Mouse (Mus musculus) layer of hippocampus, adult 8-10 months (tissue): ENCODE data around the gene Gcnt7. TPM values are rescaled to one million over a fixed set of nuclear protein-coding genes. Genes with fewer than 3 reads are reported as not detected.
A peak's percentile ranks its signal among the peaks of the same experiment; 100 is the strongest.

Source experiments
- DNase-seq, 2 experiments: peaks; one replicate each; pipeline ENCODE4 v3.0.0; 2022; ENCODE audit warnings: low spot score in 2 of 2
- total RNA-seq, 4 experiments: library from RNA; stranded (reverse); gene quantifications; 2 replicates each; pipeline ENCODE4 v1.2.4; 2022

Gene Gcnt7
- total RNA-seq: not detected

DNA sequence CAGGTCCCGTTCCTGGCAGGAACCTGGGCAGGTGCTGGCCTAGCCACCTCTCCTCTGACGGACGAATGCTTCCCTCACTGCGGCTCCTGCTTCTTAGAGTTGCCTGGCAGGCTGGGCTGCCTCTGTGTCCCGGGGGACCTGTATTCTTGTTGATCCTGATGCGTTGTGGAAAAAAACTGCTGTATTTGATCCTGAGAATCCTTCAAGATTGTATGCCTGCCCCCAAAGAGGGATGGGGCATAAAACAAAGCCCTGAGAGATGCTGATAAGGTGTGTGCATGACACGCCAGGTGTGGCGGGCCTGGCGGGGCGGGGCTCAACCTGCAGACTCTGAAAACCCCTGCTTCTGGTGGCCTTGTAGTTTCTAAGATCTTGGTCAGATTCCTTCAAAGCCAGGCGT lies at the start of gene Gcnt7:
Gene Gcnt7 (minus strand): TSS at position 101 of the 400 bp plus-strand sequence.
- DNase-seq: no peak

DNA sequence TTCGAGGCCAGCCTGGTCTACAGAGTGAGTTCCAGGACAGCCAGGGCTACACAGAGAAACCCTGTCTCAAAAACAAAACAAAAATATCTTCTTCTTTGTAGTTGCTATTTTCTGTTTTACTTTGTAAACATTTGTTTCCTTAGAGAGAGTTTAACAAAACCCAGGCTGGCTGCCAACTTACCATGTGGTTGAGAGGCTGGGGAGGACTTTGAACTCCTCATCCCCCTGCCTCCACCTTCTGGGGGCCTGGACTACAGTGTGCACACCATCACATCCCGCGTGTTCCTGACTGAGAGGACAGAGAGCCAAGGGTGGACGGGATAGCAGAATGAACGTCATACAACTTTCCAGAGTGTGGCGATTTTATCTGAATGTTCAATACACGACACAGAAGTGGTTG lies 47.7 kb upstream of the Gcnt7 start:
- no peak for DNase-seq

DNA sequence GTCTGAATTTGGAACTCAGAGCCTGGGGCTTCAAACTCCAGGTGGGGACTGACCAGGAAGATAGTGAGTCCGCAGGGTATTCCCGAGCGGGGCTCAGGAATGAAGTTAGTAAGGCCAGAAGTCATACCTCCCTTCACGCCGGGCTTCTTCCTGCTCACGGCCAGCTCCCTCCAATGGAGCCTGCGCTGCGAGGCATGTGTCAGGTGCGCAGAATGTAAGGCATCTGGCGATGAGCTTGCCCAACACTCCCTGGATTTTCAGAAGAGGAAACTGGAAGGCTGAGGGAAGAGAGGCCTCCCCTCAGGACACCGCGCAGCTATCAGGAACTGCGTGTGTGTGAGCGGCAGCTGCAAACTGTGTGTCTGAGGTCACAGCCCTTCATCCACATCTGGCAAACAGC lies 43.8 kb upstream of the Gcnt7 start:
- no peak for DNase-seq

DNA sequence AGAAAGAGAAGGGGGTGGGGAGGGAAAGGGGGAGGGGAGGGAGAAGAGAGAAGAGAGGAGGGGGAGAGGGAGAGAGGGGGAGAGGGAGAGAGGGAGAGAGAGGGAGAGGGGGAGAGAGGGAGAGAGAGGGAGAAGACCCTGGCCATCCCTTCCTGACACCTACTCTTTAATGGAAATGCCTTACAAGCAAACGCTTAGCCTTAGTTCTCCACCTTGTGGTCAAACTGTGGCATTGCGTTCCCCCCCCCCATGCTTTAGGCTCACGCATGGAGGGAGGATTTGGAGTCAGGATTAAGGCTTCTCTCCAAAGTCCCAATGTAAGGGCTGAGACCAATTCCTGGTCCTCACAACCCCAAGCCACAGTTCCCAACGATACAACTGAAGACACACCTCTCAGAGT lies 42.9 kb upstream of the Gcnt7 start:
- no peak for DNase-seq

- DNase-seq: no peak
These were observed 42.4 kb upstream of the Gcnt7 start for GRCm38 (mm10) chr2:172500752-172501316.

DNA sequence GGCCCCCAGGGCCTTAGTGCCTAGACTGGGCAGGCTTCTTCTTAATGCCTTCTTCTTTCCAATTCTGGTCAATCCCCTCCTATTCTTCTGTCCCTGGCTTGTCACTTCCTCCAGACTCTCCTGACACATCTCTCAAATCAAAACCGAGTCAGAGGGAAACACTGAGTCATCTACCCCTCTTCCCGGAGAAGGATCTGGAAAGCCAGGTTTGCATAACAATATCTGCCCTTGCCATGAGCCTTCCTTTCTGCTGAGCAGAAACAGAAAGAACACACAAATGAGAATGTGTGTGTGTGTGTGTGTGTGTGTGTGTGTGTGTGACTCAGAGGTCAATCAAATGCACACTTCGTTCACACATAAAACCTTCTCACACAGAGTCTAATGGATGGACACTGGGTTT lies 40.4 kb upstream of the Gcnt7 start:
- no peak for DNase-seq

DNA sequence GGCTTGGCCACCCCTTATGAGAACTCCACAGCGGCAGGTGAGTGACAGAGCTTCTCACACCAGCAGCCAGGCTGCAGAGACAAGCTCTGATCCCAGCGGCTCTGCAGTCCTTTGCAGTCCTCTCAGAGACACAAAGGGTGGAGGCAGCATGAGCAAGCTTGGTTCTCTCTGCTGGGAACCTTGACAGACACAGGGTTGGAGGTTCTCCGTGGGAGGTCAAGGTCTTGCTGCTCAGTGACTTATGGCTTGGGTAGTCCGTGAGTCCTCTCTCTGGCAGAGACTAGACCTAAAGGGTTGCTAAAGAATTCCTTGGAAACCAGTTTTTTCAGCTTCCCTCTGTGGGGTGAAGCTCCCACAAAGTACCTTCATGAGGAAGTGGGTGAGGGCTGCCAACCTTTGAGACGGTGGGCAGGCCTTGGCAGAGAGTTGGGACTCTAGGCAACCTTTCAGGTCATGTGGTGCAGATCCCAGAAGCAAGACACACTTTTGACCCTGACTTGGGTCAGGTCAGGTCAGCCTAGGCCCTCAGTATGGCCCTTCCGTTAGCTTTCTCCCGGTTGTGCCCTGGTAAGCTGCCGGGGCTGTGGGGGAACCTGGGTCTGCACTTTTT lies 38.4 kb upstream of the Gcnt7 start:
- DNase-seq: no peak

- no peak for DNase-seq
These were observed 26.4 kb upstream of the Gcnt7 start for GRCm38 (mm10) chr2:172484696-172485370.

GRCm38 (mm10) chr2:172483766-172484413 lies 25.5 kb upstream of the Gcnt7 start:
- peak in 1 of 2 experiments; percentile 52 for DNase-seq

- no peak for DNase-seq
These were observed 23.4 kb upstream of the Gcnt7 start for GRCm38 (mm10) chr2:172481654-172482385.

DNA sequence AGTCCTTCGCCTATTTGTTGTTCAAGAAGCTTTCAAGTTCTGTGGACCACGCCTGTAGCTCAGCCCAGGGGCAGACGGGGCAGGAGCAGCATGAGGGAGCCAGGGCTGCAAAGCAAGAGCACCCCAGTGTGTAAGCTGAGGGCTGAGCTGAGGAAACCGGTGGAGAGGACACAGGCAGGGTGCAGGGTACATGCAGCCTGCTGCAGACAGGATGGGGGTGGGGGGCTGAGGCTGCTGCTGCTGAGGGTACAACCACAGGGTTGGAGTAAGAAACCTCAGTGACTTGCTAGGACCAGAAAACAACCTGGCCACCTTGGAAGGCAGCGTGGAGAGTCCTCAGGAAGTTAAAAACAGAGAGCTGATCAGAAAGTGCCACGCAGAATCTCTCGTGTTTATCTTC lies 21.9 kb upstream of the Gcnt7 start:
- no peak for DNase-seq

DNA sequence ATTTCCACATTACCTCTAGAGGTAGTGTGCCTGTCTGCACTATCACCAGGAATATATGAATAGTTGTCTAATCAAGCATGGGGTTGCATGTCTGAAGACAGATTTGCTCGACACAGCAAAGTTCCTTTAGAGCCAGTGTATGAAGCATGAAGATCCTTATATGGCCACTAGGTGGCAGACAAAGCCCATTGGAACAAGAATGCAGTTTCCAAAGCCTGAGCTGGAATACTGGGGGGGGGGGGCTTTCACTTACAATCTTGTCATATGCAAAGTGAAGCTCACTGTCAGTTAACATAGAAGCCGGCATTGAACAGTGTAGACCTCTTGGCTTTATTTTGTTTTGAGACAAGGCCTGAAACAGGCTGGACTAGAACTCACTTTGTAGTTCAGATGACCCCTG lies 19.5 kb upstream of the Gcnt7 start:
- peak in 1 of 2 experiments; percentile 47 for DNase-seq

- DNase-seq: no peak
These were observed 19.0 kb upstream of the Gcnt7 start for GRCm38 (mm10) chr2:172477350-172477749.

- no peak for DNase-seq
These were observed 18.4 kb upstream of the Gcnt7 start for GRCm38 (mm10) chr2:172476707-172477260.

DNA sequence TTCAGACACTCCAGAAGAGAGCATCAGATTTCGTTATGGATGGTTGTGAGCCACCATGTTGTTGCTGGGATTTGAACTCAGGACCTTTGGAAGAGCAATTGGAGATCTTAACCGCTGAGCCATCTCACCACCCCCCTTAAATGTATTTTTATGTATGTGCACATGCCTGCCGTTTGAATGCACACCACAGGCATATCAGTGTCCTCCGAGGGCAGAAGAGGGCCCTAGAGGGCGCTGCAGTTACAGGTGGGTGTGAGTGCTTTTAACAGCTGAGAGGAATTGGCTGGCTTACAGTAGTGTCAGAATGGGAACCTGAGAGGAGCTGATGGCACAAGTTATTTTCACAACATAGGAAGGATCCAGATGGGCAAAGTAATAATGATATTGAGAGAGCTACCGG lies 16.6 kb upstream of the Gcnt7 start:
- no peak for DNase-seq

DNA sequence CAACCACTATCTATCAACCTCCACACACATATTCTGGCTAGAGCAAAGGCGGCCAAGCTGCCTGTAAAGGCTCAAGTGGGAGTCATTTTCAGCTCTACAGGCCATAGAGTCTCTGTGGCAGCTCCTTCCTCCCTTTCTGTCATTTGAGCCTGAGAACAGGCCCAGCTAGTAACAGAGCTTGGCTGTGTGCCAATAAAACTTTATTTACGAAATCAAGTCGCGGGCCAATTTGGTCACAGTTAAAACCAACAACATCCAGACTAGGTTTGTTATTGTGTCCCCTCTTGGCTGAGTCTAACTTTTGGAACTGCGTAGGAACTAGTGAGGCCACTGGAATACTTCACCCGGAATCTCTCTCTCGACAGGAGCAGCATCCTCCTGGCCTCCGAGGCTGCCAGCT lies 15.2 kb upstream of the Gcnt7 start:
- no peak for DNase-seq

- no peak for DNase-seq
These were observed 13.9 kb upstream of the Gcnt7 start, which contains the start of gene Fam209 for GRCm38 (mm10) chr2:172472318-172472717. Gene Fam209, plus strand, starts transcription at chr2:172472520.

DNA sequence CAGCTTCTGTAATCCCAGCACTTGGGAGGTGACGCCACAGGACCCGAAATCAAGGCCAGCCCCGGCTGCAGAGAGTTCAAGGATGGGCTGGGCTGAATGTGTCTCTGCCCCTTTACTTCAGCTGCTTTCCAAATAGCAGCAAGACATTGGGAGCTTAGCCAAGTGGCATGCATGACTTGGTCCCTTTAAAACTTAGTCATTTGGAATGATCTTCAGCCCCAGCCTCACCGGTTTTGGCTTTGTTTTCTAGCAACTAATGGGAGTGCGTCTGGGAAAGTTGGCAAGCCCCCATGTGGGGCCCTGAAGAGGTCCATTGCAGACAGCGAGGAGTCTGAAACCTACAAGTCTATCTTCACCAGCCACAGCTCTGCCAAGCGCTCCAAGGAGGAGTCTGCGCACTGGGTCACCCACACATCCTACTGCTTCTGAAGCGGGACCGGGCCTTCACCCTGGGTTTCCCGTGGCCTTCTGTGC lies 10.0 kb upstream of the Gcnt7 start:
- DNase-seq: no peak

DNA sequence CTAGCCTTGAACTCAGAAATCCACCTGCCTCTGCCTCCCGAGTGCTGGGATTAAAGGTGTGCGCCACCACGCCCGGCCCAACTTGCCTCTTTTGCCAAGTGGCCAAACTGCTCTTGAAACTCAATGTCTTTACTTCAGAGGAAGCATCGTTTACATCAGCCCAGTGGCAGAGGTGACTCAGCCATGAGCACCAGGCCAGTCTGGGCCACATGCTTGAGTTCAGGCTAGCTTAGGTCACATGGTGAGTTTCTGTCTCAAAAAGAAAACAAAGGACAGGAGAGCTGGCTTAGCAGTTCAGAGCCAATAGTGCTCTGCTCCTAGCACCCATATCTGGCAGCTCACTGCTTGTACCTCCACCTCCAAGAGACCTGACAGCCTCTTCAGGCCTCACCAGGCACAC lies 8.8 kb upstream of the Gcnt7 start:
- no peak for DNase-seq

GRCm38 (mm10) chr2:172466427-172467132 lies 8.2 kb upstream of the Gcnt7 start:
- DNase-seq: no peak

- DNase-seq: no peak
These were observed 4.4 kb upstream of the Gcnt7 start for GRCm38 (mm10) chr2:172462813-172463212.
